Mouse (Mus musculus): ENCODE measurements around the gene Topaz1. TPM values are rescaled to one million over a fixed set of nuclear protein-coding genes. Genes with fewer than 3 reads are reported as not detected.
"Not testable (repeated sequence)": the region's sequence is repeated elsewhere in the genome, so short reads cannot be mapped to it uniquely, and the experiment has no call there.

Topaz1 gene
- polyA plus RNA-seq, 1 experiment from 2014 or later = not detected

GRCm38 (mm10) chr9:122845621-122846020 is 98.5 kb downstream of the Topaz1 start:
- H3K36me3 ChIP-seq = peaks cover 20% of the 10 kb centered on the region
- H3K4me2 ChIP-seq = no peak overlapping the region
- no peaks in the 10 kb centered on the region for H3K4me1 ChIP-seq (replicated peaks)
- ATAC-seq (ENCODE audit: insufficient number of reproducible peaks, low FRiP score) = no peak
- 79% methylated on average over 3 of the region's 3 CpGs for WGBS
- peaks cover 8% of the 10 kb centered on the region; the same call in 1 of the 2 replicates for H3K9me3 ChIP-seq (replicated peaks)
- no peak overlapping the region for H3K9ac ChIP-seq
- H3K27ac ChIP-seq (ENCODE audit: poor library complexity, severe bottlenecking) = no peak overlapping the region
- H3K27me3 ChIP-seq (replicated peaks) = no peaks in the 10 kb centered on the region
- no peak overlapping the region for H3K4me3 ChIP-seq

GRCm38 (mm10) chr9:122846156-122846555 is 99.0 kb downstream of the Topaz1 start:
- Histone ChIP-seq H3K36me3 (peaks cover 26% of the 10 kb centered on the region), H3K4me1 (replicated peaks) (no peaks in the 10 kb centered on the region), H3K9ac (no peak overlapping the region), H3K27me3 (replicated peaks) (no peaks in the 10 kb centered on the region), H3K9me3 (replicated peaks) (peaks cover 8% of the 10 kb centered on the region; the same call in 1 of the 2 replicates), H3K27ac (ENCODE audit: poor library complexity, severe bottlenecking) (no peak overlapping the region), H3K4me3 (no peak overlapping the region), H3K4me2 (no peak overlapping the region)
- no peak for ATAC-seq (ENCODE audit: insufficient number of reproducible peaks, low FRiP score)

GRCm38 (mm10) chr9:122847811-122848311 is 100.7 kb downstream of the Topaz1 start:
- H3K27me3 ChIP-seq (replicated peaks); H3K27ac ChIP-seq (ENCODE audit: poor library complexity, severe bottlenecking); H3K9me3 ChIP-seq (replicated peaks); H3K4me2 ChIP-seq; H3K4me3 ChIP-seq; H3K9ac ChIP-seq; ATAC-seq (ENCODE audit: insufficient number of reproducible peaks, low FRiP score); H3K4me1 ChIP-seq (replicated peaks): not testable (repeated sequence)
- H3K36me3 ChIP-seq = peaks cover 43% of the 10 kb centered on the region
- WGBS = 84% methylated on average over 7 of the region's 8 CpGs

Other genes starting within 250 kb of the Topaz1 start
- 4.6 and 5.5 TPM in 2 replicates for gene Tcaim, start 58.2 kb downstream of the Topaz1 start, polyA plus RNA-seq (2016; fragmentation: Nextera tagmentation; extraction: Ambion mirVana)
- gene Gm35549, start 96.7 kb downstream of the Topaz1 start, polyA plus RNA-seq (2016; fragmentation: Nextera tagmentation; extraction: Ambion mirVana) = 0.58 TPM in 1 of 2 replicates, not detected in the other
- 59.0 and 60.3 TPM in 2 replicates for gene Zfp445, start 118.7 kb downstream of the Topaz1 start, polyA plus RNA-seq (2016; fragmentation: Nextera tagmentation; extraction: Ambion mirVana)
- 2.5 and 2.8 TPM in 2 replicates for gene Zkscan7, start 138.3 kb downstream of the Topaz1 start, polyA plus RNA-seq (2016; fragmentation: Nextera tagmentation; extraction: Ambion mirVana)
- 12.0 and 14.0 TPM in 2 replicates for gene Zfp105, start 175.7 kb downstream of the Topaz1 start, polyA plus RNA-seq (2016; fragmentation: Nextera tagmentation; extraction: Ambion mirVana)
- 21.8 and 23.2 TPM in 2 replicates for gene 1110059G10Rik, start 203.7 kb downstream of the Topaz1 start, polyA plus RNA-seq (2016; fragmentation: Nextera tagmentation; extraction: Ambion mirVana)
- 27.5 and 32.6 TPM in 2 replicates for gene Kif15, start 203.7 kb downstream of the Topaz1 start, polyA plus RNA-seq (2016; fragmentation: Nextera tagmentation; extraction: Ambion mirVana)